Mouse (Mus musculus) MEL (cell line): ENCODE data around the gene Pdzd2.

ENCODE experiments used
- CHD1 ChIP-seq: IDR thresholded peaks from 2 replicates; pipeline ENCODE4 v1.6.1; 2012; ENCODE audit warnings: low read depth, mild to moderate bottlenecking, inconsistent platforms, low read length, improper control_type of control experiment
- CTCF ChIP-seq, 3 experiments: IDR thresholded peaks in 2 of 3; conservative IDR thresholded peaks in 1 of 3; 2 replicates each; pipeline ENCODE4 v1.5.1; 2011 to 2012; ENCODE audit warnings: low read length in 3 of 3, low read depth in 2 of 3, mild to moderate bottlenecking in 2 of 3, improper control_type of control experiment in 1 of 3, inconsistent platforms in 1 of 3, mixed read lengths in 1 of 3, moderate library complexity in 1 of 3; ENCODE audit not compliant: control insufficient read depth in 1 of 3, insufficient read depth in 1 of 3, poor library complexity in 1 of 3, severe bottlenecking in 1 of 3
- EP300 ChIP-seq, 2 experiments: IDR thresholded peaks; 2 replicates each; pipeline ENCODE4 v1.6.1; 2011; ENCODE audit warnings: improper control_type of control experiment in 2 of 2, low read length in 2 of 2, low read depth in 1 of 2, mild to moderate bottlenecking in 1 of 2
- HCFC1 ChIP-seq: IDR thresholded peaks from 2 replicates; pipeline ENCODE4 v1.6.1; 2012; ENCODE audit warnings: low read depth, mild to moderate bottlenecking, inconsistent platforms, low read length, improper control_type of control experiment, moderate library complexity
- MAX ChIP-seq: IDR thresholded peaks from 2 replicates; pipeline ENCODE4 v1.6.1; 2011; ENCODE audit warnings: low read length, improper control_type of control experiment
- MEF2A ChIP-seq: IDR thresholded peaks from 2 replicates; pipeline ENCODE4 v1.6.1; 2014; ENCODE audit warnings: low read depth, mild to moderate bottlenecking, inconsistent platforms, low read length, improper control_type of control experiment; ENCODE audit not compliant: poor library complexity, insufficient replicate concordance, severe bottlenecking; ENCODE audit errors: extremely low read depth
- MYC ChIP-seq: IDR thresholded peaks from 2 replicates; pipeline ENCODE4 v1.6.1; 2011; ENCODE audit warnings: low read depth, mild to moderate bottlenecking, low read length, improper control_type of control experiment, moderate library complexity
- POLR2A ChIP-seq, 2 experiments: IDR thresholded peaks; 2 replicates each; pipeline ENCODE4 v1.6.1; 2011 to 2012; ENCODE audit warnings: low read length in 2 of 2, mild to moderate bottlenecking in 2 of 2, control low read depth in 1 of 2, improper control_type of control experiment in 1 of 2, low read depth in 1 of 2, moderate library complexity in 1 of 2; ENCODE audit not compliant: control insufficient read depth in 1 of 2, insufficient read depth in 1 of 2, poor library complexity in 1 of 2
- RCOR1 ChIP-seq: IDR thresholded peaks from 2 replicates; pipeline ENCODE4 v1.6.1; 2012; ENCODE audit warnings: low read depth, mild to moderate bottlenecking, inconsistent platforms, low read length, improper control_type of control experiment
- ZNF384 ChIP-seq: IDR thresholded peaks from 2 replicates; pipeline ENCODE4 v1.6.1; 2012; ENCODE audit warnings: low read depth, mild to moderate bottlenecking, inconsistent platforms, low read length, improper control_type of control experiment

DNA sequence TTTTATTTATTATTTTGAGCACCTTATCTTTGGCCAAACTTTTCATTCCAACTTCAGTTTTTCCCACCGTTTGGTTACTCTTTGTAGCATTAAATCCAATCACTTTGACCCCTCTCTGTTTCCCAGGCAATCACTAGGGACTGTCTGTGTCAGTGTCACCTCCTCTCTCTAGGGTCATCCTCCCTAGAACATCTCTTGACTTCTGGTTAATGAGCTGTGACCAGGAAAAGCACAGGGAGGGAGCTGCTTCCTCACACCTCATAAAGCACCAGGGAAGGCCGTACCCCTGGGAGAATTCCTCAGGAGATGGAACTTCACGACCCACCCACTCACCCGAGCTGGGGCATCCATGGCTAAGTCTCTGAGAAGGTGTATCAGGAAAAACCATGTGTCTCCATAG lies 168.6 kb downstream of the Pdzd2 start:
- TF ChIP-seq POLR2A (IDR thresholded peaks at IDR 0.05; ENCODE audit: control insufficient read depth in 1 of 2, insufficient read depth in 1 of 2, low read depth in 1 of 2, low read length in 2 of 2, poor library complexity in 1 of 2) (no peak), MYC (no peak), MEF2A (no peak), MAX (no peak), CTCF (IDR thresholded peaks at IDR 0.05 in 2 of 3, conservative IDR thresholded peaks at IDR 0.05 in 1 of 3; ENCODE audit: control insufficient read depth in 1 of 3, insufficient read depth in 1 of 3, low read depth in 2 of 3, low read length in 3 of 3, poor library complexity in 1 of 3, severe bottlenecking in 1 of 3) (no peak), EP300 (IDR thresholded peaks at IDR 0.05; ENCODE audit: low read depth in 1 of 2, low read length in 2 of 2) (no peak), CHD1 (no peak), RCOR1 (no peak), ZNF384 (no peak), HCFC1 (no peak)
